Mouse (Mus musculus): ENCODE measurements around the gene B830017H08Rik.

Gene B830017H08Rik

DNA sequence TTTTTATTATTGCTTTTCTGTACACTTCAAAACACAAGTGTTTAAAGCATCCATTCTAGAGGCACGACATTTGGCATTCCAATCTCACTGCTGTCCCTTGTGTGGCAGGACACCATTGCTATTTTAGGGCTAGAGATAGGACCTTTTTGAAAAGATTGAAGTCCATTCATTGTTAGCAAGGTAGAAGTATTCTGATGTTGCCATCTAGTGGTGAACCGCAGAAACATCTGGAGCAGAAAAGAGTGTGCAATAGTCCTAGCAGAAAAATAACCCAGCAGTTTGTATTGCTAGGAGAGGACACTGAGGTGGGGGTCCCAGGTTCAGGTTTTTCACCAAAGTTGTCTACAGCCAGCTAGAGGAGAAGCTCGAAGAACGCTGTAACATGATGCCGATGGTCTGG is 20.8 kb upstream of the B830017H08Rik start:
- peak; percentile 75 for DNase-seq

DNA sequence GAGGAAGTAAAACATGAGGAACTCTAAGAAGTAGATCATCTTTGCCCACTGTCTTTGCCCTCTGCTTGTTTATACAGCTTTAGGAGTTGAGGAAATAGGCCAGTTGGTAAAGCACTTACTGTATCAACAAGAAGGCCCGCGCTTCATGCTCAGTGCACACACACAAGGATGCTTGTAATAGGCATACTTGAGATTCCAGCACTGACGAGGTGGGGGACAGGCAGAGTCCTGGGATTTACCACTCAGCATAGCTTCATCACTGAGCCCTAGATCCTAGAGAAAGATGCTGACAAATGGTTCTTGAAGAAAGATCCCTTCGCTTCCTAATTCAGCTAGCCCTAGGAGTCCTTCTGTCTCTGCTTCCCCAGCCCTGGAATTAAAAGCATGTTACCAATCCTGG is 19.7 kb upstream of the B830017H08Rik start:
- no peak for DNase-seq

DNA sequence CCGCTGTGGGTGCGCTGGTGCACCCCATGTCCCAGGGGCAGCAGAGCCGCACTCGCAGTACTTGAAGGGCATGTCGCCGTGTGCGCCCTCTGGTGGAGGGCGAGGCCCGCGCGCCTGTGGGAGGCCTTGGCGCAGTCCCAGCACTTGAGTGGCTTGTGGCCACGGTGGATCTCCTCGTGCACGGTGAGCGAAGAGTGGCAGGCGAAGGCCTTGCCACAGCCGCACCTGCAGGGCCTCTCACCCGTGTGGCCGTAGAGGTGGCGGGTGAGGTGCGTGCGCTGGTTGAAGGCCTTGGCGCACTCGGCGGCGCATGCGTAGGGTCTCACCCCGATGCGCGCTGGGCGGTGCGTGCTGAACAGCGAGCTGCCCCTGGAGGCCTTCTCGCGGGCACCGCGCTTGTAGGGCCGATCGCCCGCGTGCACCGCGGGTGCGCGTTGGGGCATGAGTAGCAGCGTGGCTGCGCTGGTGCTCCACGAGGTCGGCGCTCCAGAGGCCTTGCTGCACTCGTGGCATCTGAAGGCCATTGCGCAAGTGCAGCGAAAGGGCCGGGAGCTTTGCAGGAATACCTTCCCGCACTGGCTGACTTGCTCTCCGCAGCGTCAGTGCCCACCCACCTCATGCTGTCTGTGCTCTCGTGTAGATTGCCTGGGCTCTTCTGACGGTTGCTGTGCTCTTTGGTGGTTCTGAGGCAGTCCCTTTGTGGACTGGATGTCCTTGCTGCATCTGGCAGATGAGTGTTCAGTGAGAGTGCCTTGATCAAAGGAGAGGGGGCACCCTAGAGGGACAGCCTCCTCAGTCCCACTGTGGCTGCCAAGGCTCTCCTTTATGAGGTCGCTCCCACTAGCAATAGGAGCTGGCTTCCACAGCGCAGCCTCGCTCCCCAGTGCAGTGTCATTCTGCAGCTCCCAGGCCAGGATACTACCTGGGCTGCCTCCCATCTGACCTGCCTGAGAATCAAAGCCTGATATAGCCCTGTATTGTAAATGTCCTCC is 17.2 kb upstream of the B830017H08Rik start:
- peak; percentile 90 for DNase-seq

DNA sequence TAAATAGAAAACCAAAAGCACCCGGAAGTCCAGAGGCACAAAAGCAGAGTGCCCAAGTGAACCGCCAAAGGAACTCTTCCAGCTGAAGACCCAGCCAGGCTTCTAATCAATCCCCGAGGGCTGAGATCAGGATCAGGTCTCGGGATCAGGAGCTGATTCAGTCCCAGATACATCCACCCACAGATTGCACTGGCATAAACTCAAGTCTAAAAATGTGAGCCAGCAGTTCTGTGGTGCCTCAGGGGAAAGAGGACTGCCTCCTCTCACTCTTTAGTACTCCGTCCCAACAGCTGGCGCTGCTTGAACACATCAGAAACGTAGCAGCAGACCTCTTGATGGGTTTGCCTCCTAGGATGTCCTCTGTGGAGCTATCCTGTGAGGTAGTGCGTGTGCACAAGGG is 16.4 kb upstream of the B830017H08Rik start:
- DNase-seq, result no peak

DNA sequence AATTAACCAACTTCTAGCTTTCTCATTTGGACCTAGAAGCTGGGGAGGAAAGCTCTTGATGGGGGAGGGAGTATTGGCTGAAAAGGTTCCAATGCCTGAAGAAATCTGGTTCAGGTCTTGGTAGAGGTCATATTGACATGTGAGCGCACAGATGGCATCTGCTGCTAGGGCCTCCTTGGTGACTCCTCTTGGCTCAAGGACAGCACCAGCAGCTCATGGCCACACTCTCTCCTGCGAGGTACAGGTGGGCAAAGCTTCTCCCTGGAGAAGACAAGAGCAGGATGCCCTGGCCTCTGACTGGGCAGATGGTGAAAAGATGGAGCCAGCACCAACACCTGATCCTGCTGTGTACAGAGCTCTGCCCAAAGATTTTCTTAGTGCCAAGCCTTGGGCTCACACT is 6.4 kb upstream of the B830017H08Rik start:
- no peak for DNase-seq

DNA sequence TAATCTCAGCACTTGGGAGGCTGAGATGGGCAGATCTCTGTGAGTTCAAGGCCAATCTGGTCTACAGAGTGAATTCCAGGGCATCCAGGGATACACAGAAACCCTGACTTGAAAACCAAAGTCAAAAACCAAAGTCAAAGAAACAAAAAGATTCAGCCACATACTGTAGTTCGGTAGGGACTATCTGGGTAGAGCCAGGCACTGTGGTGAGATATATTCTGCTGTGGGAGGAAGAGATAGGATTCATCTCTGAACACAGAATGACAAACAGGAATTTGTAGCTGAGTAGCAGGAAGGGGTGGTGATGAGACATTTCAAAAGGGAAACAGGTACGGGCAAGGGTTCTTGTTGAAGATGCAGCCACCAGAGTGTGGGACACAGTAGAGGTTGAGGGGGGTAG is 4.7 kb upstream of the B830017H08Rik start:
- no peak for DNase-seq

DNA sequence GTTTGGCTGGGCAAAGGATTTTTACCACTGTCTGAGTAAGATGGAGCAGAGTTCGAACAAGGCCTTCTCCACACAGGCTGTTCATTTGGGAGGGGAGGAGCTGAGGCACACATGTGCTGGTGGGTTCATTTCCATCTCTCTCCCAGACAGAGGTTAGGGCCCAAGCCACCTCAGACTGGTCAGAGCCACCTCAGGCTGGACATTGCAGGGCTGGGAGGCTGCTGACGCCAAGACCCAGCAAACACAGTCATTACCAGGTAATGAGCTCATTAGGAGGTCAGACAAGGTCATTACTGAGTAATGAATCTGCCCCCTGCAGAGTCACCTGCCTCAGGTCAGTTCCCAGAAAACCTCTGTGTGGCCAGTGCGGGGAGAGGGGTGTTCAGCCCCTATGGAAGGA is 4.1 kb upstream of the B830017H08Rik start:
- no peak for DNase-seq

DNA sequence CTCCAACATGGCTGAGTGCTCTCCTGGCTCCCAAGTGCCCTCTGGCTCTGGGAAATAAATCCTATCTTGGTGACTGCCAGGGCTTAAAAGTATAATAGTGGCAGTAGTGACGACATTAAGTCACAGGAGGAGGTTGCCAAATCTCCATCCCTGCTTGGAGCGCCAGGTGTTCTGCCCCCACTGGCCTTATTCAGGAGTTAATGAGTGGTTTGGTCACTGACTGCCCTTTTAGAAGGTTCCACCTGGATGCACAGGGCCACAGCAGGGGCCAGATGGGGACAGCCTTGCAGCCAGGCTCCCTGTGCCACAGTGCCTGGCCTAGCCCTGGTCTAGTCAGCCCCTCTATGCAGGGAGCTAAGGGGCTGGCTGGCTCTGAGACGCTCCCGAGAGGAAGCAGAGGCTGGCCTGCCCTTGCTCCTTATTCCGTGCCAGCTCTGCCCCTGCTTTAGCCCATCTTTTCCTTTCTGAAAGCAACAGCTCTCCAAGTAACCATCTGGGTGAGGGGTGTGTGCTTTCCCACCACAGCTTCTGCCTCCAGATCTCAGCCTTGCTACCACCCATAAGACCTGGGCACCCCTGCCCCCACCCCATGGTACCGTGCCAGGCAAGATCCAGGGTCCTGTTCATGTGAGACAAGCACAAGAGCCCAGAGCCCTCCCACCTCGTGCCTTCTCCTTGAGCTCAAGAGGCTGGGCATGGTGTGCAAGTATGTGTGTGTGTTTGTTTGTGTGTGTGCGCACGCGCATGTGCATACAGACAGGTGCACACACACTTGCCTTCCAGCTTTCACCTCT is 2.3 kb upstream of the B830017H08Rik start:
- no peak for DNase-seq

DNA sequence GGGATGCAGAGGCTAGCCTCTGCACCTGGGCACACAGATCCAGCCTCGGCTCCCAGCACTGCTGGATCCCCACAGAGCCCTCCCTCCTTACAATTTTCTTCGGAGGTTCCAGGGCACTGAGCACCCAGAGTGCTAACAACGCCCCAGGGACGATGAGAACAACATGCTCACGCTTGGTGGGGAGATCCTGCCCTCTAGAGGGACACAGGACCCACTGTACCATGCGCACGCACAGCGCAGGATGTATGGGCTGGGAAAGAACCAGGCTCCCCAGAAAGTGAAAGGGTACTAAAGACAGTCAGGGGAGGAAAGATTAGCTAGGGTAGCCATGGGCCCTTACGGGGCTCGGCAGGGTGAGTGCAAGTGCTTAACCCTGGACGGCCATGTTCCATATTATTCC is 1.1 kb upstream of the B830017H08Rik start:
- peak; percentile 62 for DNase-seq

DNA sequence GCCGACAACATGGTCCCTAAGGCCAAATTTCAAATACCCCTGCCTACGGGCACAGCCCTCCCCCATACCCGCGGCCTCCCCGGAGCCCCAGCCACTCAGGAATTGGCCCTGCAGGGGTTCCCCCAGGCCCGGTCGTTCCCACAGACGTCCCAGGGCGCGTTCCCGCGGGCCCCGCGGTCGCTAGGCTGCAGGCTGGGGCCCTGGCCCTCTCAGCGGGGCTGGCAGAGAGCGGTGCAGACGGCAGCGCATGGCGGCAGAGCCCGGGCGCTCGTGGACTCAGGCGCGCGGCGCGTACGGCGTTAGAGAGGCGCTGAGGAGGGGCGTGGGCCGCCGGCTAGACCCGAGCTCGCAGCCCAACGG is 380 bp downstream of the B830017H08Rik start:
- DNase-seq, result peak; percentile 50

DNA sequence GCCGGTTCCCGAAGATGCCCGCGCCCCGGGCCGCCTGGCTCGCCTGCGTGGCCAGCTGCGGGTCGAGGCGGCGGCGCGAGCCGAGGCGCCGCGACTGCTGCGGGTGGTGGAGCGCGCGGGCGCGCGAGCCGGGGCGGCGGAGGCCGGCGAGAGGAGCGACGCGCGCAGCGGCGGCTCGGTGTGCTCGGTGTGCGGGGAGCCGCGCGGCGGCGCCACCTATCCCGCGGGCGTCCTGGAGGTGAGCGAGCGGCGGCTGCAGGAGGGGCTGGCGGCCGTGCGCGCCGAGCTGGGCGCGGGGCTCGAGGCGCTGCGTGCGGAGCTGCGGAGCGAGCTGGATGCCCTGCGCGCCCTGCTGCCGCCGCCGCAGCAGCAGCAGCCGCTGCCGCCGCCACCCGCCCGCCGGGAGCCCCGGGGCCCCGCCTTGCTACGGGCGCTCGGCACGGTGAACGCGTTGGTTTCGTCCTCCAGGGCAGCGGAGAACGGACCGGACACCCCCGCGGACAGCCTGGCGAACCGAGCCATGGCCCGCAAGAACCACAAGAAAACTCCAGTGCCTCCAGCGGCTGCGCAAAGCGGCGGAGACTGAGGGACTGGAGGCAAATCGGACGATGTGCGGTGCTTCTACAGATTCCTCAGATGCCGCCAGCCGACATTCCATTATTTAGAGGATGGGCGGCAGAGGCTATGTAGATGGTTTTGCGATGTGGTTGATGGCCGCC is 919 bp downstream of the B830017H08Rik start:
- peak; percentile 55 for DNase-seq

DNA sequence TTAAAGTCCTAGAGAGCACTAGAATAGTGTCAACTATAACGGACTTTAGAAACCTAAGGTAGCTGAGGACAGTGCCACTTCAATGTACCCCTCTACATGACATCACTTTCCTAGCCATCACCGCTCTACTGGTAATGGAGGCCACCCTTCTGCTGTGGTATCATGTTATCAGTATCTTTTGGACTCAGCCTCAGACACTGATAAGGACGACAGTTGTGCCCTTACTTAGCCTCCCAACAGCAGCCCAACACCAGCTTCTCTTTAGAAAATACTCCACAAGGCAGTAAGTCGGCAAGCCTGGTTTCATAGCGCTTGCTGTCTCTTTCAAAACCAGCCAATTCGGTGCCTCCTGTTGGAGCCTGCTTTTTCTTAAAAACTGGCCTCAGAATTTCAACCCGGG is 1.6 kb downstream of the B830017H08Rik start:
- DNase-seq, result no peak

DNA sequence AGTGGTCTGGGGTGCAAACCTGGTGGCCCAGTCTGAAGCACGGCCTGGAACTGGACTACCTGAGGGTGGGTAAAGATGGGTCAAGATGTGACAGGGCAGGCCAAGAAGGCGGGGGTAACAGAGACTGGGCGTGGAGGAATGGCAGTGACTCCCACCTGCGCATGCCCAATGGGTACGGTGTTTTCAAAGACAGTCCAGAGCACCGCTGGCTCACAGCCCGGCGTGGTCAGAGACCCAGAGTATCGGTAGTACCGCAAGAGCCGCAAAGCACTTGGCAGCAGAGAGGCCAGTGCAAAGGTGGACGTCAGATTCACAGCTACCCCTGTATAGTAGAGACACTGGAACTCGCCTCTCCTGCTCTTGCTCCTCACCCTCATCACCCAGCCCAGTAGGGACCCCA is 2.6 kb downstream of the B830017H08Rik start:
- no peak for DNase-seq

DNA sequence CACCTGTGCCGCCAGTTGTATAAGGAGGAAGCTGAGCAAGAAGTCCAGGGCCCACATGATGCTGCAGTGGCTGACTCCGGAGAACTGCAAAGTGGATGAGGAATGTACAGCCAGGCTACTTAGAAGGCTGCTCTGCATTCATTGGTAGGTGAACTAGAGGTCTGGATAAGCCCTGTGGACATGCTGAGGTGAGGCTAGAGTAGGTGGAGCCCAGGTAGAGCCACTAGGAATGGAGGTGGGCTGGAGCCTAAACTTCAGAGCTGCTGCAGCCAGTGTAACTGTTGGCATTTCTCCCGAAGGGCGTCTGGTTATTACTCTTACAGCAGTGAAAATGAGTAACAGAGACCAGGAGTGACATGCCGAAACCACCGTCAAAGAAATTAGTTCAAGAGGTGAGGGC is 5.1 kb downstream of the B830017H08Rik start, which contains the start of gene Car15:
Gene Car15, minus strand, starts transcription at position 314 of the 400 bp plus-strand sequence.
- no peak for DNase-seq

DNA sequence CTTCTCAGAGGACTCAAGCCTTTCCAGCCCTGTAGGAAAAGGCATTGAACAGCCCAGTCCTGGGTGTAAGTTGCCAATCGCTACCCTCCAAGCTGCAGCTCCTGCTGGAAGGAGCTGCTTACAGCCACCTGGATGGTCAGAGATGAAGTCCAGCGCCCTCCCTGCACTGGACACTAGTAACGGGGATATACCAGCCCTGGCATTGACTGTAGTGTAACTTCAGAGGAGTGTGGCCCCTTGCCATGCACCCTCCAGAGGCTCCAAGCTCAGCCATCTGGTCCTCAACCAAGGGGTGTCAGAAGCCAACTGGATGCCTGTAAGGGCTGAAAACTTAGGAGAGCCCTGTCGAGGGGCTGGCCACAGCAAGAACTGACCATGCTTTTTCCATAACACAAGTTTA is 7.1 kb downstream of the B830017H08Rik start:
- DNase-seq, result no peak

DNA sequence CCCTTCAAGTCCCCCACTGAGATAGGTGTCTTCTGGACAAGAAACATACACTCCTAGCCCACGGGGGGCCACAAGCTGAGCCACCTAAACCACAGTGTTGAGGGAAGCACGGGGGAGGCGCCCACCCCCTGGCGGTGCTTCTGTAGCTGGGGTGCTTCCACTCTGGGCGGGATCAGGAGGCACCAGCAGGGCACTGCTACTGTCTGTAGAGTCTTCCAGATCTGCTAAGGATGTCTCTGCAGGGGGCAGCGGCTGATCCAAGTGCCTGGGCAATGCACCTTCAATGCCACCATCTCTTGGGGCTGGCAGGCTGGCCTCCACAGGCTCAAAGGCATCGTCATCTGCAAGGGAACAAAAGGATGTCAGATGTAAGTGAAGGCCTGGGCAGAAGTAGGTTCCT is 9.5 kb downstream of the B830017H08Rik start:
- no peak for DNase-seq

DNA sequence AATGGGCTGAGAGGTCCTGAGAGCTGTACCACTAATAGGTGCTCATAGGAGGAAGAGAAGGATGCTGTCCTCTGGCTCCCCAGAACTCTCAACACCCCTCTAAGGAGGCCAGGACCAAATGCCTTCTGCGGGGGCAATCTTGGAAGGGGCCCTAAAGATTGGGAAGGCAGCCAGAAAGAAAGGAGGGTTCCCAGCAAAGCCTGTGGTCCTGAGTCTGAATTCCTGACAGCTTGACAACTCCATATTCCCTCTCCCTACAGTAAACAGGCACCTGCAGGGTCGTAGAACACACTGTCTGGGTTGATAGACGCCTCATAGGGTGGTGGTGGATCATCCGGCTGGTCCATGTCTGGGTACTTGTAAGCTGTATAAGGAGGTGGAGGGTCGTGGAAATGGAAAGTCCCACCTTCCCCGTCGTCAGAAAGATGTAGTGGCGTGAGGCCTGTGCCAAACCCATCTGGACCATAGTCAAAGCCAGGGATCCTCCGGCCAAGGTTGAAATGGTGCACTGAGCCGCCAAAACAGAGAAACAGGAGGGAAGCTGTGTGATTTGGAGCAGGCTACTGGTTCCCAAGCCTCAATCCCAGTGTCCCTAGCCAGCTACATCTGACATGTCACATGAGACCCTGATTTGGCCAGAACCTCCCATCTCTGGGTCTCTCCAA is 10.9 kb downstream of the B830017H08Rik start:
- no peak for DNase-seq

DNA sequence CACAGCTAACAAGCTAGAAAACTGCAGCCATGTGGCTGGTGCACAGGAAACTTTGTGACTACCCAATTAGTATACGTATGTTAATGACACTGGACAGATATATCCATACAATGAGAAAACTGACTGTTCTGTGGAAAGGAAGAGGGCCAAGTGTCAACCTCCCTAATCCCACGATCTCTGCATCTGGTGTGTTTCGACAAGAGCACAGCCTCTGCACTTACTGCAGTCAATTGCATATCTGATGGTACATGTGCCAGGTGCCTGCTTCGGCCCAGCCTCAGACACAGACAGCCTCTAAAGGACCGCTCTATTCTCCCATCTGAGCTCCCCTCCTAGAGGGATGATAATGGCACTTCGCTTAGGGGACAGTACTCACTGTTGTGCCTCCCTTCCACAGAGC is 15.5 kb downstream of the B830017H08Rik start:
- DNase-seq, result no peak

DNA sequence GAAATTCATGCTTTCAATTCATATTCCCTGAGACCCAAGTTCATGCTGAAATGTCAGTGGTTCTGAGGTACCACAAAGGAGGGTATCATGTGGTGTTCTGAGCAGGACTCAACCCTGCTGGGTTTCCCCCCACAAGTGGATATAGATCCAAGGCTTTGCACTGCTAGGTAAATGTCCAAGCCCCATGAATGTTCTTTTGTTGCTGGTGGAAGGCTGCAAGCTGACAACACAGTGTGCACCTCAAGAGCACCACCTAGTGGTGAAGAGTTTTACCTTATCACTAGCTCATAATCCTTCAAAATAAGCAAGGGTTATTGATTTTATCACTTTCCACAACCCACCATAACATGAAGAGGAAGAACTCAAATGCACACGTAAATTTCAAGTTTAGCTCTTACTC is 16.0 kb downstream of the B830017H08Rik start:
- DNase-seq, result peak; percentile 80

DNA sequence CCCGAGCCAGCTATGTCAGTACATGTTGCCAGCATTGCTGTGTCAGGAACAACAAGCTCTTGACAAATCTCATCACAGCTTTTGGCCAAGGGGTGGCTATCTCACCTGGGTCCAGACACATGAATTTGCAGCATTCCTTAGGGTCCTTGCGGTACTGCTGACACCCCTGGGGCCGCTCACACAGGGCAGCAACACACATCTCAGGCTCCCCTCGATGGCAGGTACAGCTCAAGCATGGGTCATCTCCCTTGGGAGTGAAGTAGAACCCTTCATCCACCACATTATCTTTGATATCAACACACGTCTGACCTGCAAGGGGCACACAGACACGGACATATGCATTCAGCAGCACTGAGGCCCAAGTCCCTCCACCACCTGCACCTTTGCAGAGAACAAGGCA is 16.6 kb downstream of the B830017H08Rik start:
- DNase-seq, result no peak

DNA sequence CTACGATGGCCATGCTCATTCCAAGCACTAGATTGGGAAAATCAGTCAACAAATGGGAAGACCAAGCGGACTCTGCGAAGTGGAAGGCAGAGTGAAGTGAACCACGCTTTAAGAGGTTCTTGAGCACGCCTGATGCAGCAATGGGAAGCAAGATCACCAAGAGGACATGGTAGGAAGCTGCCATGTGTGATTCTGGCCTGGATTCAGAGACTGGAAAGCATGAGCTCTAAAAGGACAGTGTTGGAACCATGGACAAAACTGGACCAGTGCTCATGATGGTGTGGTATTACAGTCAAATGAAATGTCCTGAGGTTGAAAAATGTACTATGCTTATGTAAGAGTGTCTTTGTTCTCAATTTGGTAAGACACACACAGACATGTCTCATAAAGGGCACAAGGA is 18.4 kb downstream of the B830017H08Rik start:
- DNase-seq, result no peak

DNA sequence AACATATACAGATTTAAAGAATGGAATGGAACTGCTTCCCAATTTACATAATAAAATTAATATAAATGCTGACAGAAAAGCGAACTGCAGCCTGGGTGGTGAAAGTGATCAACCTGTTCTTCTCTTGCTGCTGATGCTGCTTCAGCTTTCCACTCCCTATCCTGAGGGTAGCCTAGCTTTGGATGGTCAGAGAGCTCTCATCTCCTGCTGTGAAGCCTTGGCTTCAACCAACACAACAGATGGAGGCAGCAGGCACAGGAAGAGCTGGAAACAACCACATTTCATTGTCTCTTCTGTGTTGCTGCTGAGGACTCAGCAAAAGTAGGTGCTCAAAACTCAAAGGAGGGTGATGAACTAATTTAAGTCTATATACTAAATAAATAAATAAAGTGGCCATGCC is 18.9 kb downstream of the B830017H08Rik start:
- no peak for DNase-seq

DNA sequence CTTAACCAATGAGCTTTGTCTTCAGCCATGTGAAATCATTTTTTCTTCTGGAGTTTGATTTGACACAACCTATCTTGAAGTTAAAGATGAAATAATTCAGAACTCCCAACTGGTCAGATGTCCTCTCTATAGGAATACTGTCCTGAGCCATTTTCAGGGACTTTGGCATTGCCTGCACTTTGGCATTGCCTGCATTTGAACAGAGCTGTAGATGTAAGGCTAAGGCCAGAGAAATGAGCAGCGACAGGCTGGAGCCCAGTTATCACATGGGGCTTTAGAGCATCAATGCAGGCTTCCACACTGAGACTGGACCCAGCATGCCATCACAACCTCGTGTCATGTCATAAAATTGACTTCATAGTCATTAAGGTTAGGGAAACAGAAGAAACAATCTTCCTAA is 20.3 kb downstream of the B830017H08Rik start:
- no peak for DNase-seq
